Mouse (Mus musculus) brain, embryonic 18.5 days (tissue): ENCODE measurements at regions not wholly inside any gene's neighbourhood (a gene's known extent, or its start where the extent isn't known, plus 50 kb on each side); places are given as distances from the start of the nearest gene placed in this dataset.

Source experiments
- DNase-seq: peaks from one replicate; pipeline ENCODE4 v3.0.0-alpha.2; 2012; ENCODE audit warnings: low read depth, low spot score

DNA sequence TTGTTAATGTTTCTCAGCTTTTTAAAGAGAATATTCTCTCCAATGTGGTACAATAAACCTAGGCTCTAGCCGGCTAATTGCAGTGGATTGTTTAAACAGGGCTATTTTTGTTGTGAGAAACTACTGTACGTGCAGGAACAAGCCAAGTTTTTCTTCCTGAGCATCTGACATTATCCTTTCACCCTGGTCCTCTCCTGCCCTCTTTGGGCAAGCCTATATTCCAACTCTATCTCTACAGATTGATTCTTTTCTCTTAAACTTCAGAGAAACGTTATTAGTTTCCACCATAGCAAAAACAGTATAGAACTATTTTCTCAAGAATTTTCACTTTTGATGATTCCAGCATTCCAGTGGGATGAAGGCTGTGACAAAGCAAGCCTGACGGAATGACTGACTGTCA lies 535.2 kb downstream of the Fgf9 start:
- no peak for DNase-seq

DNA sequence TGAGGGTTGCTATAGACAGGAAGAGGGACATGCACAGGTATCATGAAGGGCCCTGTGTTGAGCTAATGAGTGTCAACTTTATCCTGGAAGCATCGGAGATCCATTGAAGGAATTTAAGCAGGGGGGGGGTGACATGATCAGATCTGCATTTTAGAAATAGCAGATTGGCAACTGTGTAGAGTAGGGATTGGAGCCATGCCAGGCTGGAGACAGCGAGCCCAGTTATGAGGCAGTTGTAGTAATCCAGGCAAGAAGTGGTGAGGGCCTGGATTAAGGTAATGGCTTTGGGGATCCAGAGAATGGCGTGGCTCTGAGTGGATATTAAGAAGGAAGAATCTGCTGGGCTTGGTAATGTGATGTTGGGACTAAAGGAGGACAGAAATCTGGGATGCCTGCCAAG lies 528.5 kb downstream of the Fgf9 start:
- DNase-seq: no peak

DNA sequence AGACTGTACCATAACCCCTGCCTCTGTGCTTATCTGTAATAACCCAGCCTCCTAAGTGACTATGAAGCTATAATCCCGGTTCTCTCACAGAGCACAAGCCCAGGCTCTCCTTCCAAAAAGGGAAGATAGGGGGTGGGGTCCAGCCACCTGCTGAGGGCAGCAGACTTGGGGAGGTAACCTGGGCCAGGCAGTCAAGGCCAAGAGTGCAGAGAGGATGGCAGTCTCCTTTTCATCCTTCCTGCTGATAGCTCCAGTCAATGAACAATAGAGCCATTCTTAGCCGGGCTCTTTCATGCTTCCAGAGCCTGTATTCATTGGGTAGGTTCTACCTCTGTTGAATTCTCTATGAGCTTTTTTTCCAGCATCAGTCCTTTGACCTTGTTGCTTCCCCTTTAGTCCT lies 527.5 kb downstream of the Fgf9 start:
- no peak for DNase-seq

DNA sequence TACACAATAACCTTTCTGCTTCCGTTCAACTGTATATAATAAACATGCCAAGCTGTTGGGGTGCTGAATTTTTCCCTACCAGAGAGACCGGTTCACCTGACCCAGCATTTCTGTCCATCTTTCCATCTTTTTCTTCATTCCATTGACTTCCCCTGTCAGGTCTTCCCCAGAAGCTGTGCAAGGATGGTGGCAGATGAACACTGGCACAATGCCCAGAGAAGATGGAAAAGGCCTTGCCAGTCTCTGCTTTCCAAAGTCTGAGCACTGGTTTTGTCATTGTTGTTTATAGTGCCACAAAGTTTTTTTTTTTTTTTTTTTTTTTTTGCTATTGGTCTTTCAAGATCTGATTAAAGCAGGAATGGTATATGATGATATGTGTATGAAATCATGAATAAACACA lies 526.6 kb downstream of the Fgf9 start:
- no peak for DNase-seq

DNA sequence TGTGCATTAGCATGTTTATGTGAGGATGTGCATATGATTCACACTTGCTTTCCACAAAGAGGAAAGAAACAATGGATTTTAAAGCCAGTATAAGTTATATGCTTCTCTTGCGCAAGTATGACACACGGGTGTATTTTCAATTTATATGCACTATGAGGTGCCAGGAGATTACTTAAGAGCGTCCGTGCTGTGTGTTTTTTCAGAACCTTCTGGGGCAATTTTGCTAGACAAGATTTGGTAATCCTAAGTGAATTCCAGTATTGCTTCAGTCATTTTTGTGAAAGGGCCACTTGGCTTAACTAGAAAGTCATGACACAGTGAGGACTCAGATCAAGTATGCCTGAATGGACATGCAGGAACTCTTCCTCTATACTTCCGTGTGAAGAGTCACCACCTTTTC lies 511.5 kb downstream of the Fgf9 start:
- DNase-seq: no peak

DNA sequence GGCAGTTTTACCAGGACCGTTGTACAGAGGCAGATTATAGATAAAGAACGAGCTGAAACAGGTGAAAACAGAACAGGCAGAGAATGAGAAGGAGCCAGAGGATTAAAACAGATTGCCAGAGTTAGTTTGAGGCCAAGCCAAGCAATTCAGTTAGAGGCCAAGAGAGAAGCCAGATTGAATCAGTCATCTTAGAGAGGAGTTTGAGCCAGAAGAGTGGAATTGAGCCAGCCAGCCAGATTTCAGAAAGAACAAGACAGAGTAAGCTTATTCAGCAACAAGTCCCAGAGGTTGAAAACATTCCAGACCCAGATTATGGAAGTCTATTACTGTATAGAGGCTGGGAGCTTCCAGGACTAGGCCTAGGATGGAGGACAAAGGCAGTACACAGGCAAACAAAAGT lies 499.7 kb downstream of the Fgf9 start:
- no peak for DNase-seq

DNA sequence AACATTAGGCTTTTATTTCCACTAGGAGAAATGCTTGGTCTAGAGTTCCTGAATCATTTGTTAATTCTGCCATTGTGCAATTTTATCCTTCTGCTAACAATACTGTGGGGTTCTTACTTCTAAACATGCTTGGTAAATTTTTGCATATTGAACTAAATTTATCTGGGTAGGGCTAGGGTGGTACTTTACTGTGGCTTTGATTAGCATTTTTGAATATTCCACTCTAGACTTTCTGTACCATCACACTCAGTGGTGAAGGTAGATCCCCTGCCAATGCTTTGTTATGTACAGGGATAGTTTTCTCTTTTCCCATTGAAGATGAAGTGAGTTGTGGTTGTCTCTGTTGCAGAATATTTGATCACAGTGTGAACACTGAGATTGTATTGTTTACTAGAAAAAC lies 497.1 kb downstream of the Fgf9 start:
- DNase-seq: no peak

DNA sequence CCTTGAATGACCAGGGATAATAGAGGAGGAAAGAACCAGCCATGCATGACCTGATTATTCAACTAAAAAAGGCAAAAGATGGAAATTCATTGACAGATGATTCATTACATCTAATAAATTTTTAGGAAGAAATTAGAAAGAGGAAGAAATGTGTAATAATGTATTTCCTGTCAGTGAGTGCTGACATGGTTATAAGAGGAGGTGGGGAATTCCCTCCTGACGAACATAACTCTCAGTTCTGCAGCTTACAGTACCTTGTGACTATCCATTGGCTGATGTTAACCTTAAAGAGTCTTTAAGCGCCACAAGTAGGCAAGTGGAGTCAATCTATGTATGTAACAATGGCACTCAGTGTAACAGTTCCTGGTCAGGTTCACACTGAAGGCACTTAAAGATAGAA lies 492.7 kb downstream of the Fgf9 start:
- DNase-seq: no peak

DNA sequence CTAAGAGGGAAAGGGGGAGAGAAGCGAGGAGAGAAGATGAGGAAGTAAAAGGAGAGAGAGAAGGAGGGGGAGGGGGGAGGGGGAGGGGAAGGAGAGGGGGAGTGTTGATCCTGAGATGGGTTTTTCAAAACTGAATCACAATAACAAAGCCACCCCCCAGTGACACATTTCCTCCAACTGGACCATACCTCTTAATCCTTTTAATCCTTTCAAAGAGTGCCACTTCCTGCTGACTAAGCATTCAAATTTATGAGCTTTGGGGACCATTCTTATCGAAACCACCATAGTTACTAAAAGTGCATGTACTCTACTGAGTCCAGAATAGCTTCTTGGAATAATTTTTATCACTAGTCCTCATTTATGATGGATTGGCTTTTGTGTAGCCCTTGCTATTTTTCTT lies 480.4 kb downstream of the Fgf9 start:
- no peak for DNase-seq

DNA sequence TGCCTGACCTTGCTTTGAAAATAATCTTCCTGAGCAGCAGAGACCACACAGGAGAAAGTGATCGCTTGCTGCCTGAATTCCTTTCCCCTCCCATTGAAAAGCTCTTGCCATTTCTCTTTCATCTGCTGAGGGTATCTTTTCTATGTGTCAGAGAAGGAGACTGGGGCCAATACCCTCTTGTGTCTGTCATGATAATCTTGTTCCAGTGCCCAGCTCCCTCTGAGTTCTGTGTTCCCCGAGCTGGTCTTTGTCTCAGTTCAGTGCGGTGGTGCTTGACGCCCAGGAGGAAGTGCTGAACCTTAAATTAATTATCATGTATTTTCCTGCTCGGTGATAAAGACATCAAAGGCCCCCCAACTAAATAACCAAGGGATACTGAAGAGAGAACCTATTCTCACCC lies 475.4 kb downstream of the Fgf9 start:
- no peak for DNase-seq

DNA sequence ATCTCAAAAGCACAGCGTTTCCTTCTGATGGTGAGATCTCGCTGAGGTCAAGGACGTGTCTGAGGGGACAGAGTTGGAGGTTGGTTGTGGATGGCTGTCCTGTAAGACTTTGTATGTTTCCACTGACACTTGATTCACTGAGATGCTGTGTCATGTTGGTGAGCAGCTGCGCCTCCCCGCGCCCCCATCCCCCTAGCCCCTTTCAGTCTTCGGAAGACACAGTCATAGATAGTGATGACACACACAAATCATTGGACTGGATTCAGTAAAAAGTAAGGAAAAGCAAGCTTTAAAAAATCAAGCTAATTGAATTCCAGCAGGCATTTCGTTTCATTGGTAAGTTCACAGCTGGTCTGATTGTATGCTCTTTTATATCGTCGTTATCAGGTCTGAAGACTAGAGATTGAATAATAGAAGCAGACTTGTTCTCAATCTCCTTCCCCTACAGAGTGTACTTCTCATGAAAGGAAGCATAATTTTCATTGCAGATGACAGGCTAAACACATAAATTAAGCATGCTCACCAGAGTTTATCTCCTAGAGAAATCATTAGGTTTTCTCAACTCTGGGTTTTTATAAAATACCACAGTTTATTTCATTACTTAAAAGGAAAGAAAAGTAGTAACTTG lies 472.9 kb downstream of the Fgf9 start:
- DNase-seq: no peak

DNA sequence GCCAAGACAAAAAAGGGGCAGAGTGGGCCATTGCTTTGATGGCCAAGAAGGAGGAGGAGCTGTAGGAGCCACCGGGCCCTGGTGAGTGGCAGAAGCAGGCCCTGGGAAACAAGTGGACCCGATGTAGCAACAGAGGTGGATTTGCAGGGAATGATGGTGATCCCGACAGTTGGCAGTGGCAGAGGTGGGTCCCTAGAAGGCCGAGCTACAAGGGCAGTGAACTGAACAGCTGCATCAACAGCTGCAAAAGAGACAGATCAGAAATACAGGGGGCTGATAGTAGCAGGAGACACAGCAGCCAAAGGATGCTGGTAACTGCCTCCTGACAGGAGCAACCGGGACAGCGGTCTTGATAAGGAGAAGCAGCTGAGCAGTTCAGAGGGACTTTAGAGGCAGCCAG lies 467.8 kb downstream of the Fgf9 start:
- no peak for DNase-seq

DNA sequence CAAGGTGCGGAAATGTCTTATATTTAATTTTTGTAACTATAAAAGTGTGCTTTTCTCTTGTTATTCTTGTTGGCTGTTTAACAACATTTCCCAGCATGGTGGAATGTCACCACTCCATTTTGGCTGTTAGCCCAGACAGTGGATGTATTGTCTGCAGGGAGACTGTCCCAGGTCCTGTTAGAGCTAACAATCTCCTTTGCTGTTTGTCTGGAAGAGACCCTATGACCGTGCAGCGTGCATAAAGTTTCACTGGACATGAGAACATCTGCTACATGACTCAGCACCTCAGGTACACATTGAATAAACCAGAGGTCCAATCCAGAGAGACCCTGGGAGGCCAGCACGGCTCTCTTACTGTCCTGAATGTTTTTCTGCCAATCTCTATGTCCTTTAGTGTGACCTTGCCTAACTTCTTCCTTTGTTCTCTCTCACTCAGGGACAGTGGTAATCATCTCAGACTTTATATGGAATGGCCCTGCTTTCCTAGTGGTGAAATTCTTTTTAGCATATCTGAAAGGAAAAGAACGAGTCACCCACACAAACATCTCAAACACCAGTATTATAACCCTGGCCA lies 450.7 kb downstream of the Fgf9 start:
- no peak for DNase-seq

DNA sequence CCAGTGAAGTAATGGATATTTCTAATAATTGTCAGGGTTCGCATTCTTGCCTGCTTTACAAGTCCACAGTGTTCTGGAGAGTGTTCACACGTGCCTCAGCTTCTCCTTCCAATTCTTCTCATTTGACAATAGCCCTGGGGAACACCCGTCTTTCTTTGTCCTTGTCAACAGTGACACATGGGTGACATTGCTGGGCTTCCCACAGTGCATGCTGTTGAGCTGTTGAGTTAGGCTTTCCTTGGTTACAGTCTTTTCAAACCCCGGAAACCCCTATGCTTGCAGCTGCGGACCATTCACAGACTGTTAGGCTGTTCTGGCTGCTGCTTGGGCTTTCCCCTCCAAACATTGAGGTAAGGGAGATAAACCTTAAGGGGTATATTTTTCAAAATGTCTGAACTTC lies 450.0 kb downstream of the Fgf9 start:
- no peak for DNase-seq

DNA sequence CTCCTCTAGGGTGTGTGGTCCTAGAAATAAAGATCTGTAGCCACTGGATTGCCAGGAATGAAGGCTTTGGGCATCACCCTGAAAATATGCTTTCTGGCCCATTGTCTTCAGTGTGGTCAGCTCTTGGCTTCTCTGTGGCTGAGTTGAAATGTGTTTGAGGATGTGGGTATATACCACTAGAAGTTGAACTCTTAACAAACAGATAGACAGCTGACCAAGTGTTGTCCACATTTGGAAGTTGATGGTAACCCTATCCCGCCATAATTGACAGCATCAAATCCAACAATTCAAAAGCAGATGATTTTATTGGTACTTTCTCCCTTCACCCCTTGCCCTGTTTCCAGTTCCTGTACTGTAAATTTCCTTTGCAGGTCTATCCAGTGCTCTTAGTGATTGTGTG lies 448.7 kb downstream of the Fgf9 start:
- DNase-seq: no peak

DNA sequence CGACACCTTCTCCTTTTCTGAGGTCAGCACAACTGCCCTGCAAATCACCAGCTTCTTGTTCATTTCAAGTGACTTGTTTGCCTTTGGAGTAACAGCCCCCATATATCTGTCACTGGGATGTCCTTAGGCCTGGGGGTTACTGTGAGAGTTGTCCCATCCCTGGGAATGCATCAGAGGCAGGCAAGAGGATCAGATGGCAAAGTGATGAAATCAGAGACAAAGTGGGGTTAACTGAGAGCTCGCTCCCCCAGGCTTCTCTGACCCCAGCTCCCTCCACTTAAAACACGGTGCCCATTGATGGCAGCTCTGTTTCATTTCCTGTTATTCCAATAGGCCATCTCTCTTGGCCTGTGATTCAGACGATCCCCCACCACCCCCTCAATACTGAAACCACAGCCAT lies 446.2 kb downstream of the Fgf9 start:
- no peak for DNase-seq

DNA sequence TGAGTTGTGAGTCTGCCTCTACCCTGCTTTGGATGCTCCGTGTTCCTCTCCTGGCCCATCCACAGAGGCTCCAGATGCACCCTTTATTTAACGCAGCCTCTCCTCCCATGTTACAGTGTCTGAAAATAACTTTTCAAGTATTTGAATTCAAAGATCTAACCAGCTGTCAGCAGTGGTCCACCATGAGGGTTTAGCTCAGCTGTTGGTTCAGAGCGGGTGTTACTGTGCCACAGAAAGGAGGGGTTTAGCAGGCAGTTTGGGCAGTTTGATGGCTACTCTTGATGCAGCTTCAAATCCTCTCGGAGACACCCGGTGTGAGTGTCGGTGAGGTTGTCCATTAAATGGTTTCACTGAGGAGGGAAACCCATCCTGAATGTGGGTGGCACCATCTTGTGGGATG lies 441.8 kb downstream of the Fgf9 start:
- no peak for DNase-seq

DNA sequence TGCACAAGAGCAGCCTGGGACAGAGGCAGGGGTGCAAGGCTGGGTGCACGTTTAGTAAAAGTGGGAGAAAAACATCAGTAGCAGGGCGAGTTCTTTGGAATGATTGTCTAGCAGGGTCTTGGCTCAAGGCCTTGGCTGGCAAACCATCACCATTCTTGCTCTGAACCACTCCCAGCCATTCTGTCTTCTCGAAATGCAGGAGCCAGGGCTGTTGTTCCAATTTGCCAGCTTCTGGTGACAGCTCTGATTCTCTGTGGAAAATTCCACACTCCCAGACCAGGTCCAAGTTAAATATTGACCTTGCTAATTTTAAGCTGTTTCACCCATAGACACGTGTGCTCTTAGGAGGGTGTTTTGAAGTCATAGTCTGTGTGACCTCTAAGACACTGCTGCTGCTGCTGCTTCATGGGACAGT lies 441.2 kb downstream of the Fgf9 start:
- DNase-seq: no peak

DNA sequence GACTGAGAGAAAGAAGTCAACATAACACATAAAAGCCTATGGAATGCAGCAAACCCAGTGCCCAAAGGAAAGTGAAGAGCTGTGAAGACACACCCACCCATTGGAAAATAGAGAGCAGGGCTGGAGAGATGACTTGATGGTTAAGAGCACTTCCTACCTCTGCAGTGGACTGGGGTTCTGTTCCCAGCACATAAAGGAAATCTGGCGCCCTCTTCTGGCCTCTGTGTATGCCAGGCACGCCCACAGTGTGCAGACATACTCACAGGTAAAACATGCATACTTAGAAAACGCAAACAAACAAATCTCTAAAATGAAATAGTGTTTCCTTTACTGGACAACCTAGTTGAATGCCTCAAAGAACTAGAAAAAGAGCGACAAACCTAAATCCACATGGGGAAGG lies 440.4 kb downstream of the Fgf9 start:
- DNase-seq: no peak

DNA sequence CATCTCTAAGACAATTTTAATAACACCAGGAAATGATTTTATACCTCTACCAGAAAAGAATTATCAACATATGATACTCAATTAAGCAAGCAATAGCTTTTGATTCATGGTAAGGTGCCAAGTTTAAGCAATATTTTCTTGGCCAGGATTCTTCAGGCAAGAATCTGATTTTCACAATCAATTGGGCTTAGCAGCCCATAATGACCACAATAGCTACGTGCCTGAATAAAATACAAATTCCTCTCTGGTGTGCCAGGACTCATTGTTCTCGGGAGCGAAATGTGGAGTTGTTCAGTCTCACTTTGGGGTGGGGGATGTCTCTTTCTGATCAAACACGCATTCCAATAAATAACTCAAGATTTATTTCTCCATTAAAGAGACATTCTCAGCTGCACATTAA lies 438.8 kb downstream of the Fgf9 start:
- no peak for DNase-seq

DNA sequence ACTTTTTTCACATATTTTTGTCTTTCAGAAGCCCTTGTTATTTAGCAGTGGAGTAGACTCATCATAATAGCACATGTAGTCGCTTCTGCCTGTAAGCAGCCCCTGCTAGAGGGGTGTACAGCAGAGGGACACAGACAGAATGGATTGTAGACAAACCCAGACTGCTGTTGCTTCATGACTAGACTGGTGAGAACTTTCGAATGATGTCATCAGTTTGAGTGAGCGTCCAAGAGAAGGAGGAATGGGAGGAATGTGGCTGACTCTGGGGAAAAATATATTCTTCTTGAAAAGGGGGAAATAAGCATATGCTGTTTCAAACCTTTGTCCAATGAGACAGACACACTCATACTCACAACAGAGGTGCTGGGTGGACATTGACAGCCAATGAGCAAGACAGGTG lies 436.1 kb downstream of the Fgf9 start:
- no peak for DNase-seq

DNA sequence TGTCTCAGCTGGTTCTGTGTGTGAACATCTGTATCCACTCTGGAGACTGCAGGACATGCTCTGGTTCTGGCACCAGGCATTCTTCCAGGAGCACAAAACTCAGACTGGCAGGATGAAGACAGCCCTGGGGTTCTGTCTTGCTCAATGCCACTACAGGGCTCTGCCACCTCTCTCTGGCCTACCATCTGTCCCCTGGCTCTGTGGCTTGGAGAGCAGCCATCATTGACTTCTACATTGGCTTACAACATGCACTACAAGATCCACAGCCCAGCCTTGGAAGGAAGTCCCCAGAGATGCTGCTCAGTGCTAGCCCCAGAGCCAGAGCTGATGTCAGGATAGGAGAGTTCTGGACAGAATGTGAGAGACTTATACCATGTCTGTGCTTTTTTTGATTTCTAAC lies 435.5 kb downstream of the Fgf9 start:
- DNase-seq: no peak

DNA sequence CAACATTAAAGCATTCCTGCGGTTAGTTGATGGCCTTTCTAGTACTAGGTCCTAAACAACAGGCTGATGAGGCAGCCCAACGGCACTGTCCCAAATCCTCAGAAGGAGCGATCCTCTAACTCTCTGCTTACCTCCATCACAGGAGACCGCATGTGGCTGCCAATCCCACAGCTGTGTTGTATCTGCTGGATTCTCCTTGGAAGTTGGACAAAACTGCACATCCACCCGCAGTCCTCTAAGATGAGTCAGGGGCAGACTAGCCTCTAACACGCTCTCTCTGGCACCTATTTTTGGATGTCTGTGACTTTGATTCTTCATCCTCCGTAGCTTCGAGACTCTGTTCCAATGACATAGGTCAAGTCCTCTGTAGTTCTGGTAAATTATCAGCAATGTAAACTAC lies 432.5 kb downstream of the Fgf9 start:
- no peak for DNase-seq

DNA sequence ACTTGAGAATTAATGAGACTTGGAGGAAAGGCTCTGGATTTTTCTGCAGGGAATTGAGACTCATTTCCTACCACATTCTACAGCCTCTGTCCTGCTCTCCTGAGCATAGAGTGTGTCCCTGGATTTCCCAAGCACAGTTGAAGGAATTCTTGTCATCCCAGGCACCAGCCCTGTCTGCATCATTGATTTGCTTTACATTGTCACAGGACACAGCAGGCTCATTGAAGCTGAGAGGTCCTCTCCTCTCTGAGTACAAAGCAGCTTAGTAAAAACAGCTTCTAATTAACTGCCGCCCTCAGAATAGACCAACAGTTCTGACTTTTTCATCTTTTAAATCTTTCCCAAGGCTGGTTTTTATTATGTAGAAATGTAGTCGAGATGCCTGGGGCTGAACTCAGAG lies 429.7 kb downstream of the Fgf9 start:
- no peak for DNase-seq
